Mouse (Mus musculus) G1E (cell line): ENCODE results near the gene Thap8.

ENCODE experiments used
- CTCF ChIP-seq: IDR thresholded peaks from 2 replicates; pipeline ENCODE4 v1.5.1; 2012; ENCODE audit warnings: low read depth, low read length, inconsistent platforms, mixed read lengths
- GATA1 ChIP-seq: IDR thresholded peaks from 2 replicates; pipeline ENCODE4 v1.6.1; 2012; ENCODE audit warnings: borderline replicate concordance, low read length, inconsistent platforms, mixed read lengths
- GATA2 ChIP-seq: IDR thresholded peaks from 2 replicates; pipeline ENCODE4 v1.6.1; 2012; ENCODE audit warnings: low read depth, low read length, inconsistent platforms, borderline replicate concordance
- POLR2AphosphoS5 ChIP-seq: IDR thresholded peaks from 2 replicates; pipeline ENCODE4 v1.6.1; 2012; ENCODE audit warnings: low read depth, low read length, inconsistent platforms; ENCODE audit not compliant: insufficient replicate concordance
- TAL1 ChIP-seq: conservative IDR thresholded peaks from 2 replicates; pipeline ENCODE4 v1.6.1; 2012; ENCODE audit warnings: low read depth, low read length, inconsistent platforms, mixed read lengths

GRCm38 (mm10) chr7:30231669-30232454, 48.0 kb upstream of the Thap8 start, which contains the start of the genes Polr2i and Tbcb:
- TF ChIP-seq CTCF (no peak), GATA1 (no peak), POLR2AphosphoS5 (no peak), GATA2 (no peak), TAL1 (no peak)
